Mouse (Mus musculus): ENCODE results near the gene Clpx.

GRCm38 (mm10) chr9:65303586-65303985 lies 9.5 kb downstream of the Clpx start:
- TF ChIP-seq CTCF (IDR thresholded peaks at IDR 0.05; ENCODE audit: low read depth) (no peak), EP300 (optimal IDR thresholded peaks at IDR 0.05) (no peak)

Data from stomach, postnatal 0 days (tissue).